Mouse (Mus musculus) midbrain, embryonic 10.5 days (tissue): Measurements from ENCODE around the gene Mgat3. TPM values are rescaled to one million over a fixed set of nuclear protein-coding genes. Genes with fewer than 3 reads are reported as not detected.

Experiments
- DNase-seq: peaks from one replicate; pipeline ENCODE4 v3.0.0-alpha.2; 2017; ENCODE audit warnings: low spot score
- H3K27ac ChIP-seq: fragments of 300-500 bp; sonication (generic); replicated peaks from 2 replicates; pipeline ENCODE4 v1.5.1; 2016; ENCODE audit warnings: mild to moderate bottlenecking
- H3K27me3 ChIP-seq: fragments of 300-500 bp; sonication (generic); 2 replicates; pipeline ENCODE4 v1.6.1; 2016; ENCODE audit warnings: low read depth, mild to moderate bottlenecking; ENCODE audit not compliant: poor library complexity, severe bottlenecking
- H3K36me3 ChIP-seq: fragments of 300-500 bp; sonication (generic); 2 replicates; pipeline ENCODE4 v1.6.1; 2016; ENCODE audit warnings: mild to moderate bottlenecking, moderate library complexity
- H3K4me1 ChIP-seq: fragments of 300-500 bp; sonication (generic); 2 replicates; pipeline ENCODE4 v1.6.1; 2016
- H3K4me3 ChIP-seq: fragments of 300-500 bp; sonication (generic); 2 replicates; pipeline ENCODE4 v1.5.1; 2016; ENCODE audit warnings: mild to moderate bottlenecking, moderate library complexity
- H3K9me3 ChIP-seq: fragments of 300-500 bp; sonication (generic); replicated peaks from 2 replicates; pipeline ENCODE4 v1.6.1; 2016; ENCODE audit warnings: mild to moderate bottlenecking
- WGBS: fragments of 180-500 bp; shearing (Covaris S2); methylation state at CpG from one replicate; pipeline ENCODE4 v1.1.7; 2016; 5-methylcytosine and 5-hydroxymethylcytosine counted together
- polyA plus RNA-seq: library from polyadenylated mRNA; unstranded; fragments of >200 nt; fragmentation: Nextera tagmentation; extraction: Ambion mirVana; gene quantifications from 2 replicates; pipeline ENCODE4 v1.2.1, GENCODE M21; 2016

Mgat3 gene
- polyA plus RNA-seq, 1 experiment from 2014 or later = 5.9 TPM

DNA sequence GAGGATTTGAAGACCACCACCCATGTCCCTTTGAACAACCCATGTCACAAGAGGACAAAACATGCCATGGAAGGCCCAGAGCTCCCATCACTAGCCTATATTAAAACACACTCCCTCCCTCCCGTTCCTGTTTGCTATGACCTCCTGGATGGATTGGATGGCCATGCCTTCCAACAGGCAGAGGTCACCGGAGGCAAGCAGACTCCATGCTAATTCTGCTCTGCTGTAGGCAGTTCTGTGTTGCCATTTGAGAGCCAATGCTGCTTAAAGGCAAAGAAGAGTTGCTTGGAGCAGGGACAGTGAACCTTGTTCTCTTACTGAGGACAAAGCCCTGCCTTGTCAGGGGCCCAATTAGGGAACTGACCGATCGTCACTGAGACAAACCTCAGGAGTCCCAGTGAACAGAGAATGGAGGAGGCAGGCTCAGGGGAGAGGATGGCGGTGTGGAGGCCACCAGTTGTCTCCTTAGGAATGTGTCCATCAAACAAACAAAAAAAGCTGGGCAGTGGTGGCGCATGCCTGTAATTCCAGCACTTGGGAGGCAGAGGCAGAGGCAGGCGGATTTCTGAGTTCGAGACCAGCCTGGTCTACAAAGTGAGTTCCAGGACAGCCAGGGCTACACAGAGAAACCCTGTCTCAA, 86.0 kb downstream of the Mgat3 start:
- no peaks in the 10 kb centered on the region for H3K27me3 ChIP-seq
- WGBS = 82% methylated on average over 8 of the region's 8 CpGs
- no peaks in the 10 kb centered on the region for H3K9me3 ChIP-seq
- no peak overlapping the region for H3K4me3 ChIP-seq
- H3K36me3 ChIP-seq = peaks cover 61% of the 10 kb centered on the region
- H3K4me1 ChIP-seq = peaks cover 53% of the 10 kb centered on the region
- no peak for DNase-seq
- no peak overlapping the region for H3K27ac ChIP-seq

DNA sequence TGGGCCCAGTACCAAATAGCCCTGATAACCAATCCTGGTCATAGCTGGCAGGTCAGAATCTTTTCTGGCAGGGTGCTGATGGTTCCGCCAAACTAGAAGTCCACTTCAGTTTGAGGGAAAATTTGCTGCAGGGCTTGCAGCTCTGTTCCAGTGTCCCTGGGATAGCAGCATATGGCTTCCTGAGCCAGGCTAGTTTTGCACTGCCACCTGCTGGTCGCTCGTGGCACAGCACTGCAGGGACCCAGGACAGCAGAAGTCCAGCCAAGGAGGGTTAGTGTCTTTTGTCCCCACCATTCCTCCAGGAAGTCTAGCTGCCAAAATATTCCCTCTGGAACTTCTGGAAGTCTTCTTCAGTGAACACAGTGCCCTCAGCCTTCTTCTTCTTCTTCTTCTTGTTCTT, 87.2 kb downstream of the Mgat3 start:
- H3K27ac ChIP-seq = no peak overlapping the region
- DNase-seq = peak; percentile 86
- no peak overlapping the region for H3K4me3 ChIP-seq
- H3K36me3 ChIP-seq = peaks cover 61% of the 10 kb centered on the region
- H3K4me1 ChIP-seq = peaks cover 52% of the 10 kb centered on the region
- no peaks in the 10 kb centered on the region for H3K27me3 ChIP-seq
- H3K9me3 ChIP-seq = no peaks in the 10 kb centered on the region
- WGBS = 22% methylated on average over 3 of the region's 3 CpGs

GRCm38 (mm10) chr15:80261100-80261499, 87.6 kb downstream of the Mgat3 start:
- Histone ChIP-seq H3K4me3 (no peak overlapping the region), H3K27me3 (no peaks in the 10 kb centered on the region)

DNA sequence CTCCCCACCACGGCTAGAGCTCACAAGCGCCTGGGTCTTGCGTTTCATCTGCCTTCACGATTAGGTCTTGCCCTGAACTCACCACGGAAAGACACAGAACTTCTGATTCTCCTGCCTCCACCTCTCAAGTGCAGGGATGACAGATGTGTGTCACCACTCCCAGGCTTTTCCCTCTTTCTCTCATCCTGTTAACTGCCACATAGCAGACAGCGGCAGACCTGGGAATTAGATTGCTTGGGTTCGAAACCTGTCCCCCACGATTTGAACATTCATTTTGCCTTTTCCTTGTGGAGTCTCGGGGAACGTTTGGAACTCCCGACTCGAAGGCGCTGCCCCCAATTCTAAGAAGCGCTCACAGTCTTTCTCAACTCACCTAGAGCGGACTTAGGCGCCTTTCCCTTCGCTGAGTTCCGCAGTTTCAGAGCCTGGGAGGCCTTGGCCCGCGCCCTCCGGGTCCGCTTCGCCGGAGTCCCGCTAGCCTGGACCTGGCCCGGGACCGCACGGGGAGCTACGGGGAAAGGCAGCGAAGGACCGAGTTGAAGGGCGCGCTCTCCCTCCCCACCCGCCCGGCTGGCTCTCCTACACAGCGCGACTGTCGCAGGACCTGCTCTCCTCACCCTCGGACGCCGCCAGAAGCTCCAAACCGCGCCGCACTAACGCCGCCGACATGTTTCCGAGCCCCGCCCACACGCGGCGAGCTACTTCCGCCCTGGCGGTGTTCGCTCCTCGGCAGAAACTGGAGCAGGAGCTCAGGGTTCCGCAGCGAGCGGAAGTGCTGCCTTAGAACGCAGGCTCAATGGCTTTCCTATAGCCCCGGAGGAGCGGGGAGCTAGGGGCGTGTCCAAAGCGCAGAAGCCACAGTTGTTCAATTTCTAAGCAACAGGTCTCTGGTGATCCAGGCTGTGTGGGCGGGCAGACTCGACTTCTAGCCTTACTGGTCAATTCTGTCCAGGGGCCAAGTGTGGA, 90.4 kb downstream of the Mgat3 start, which contains the start of gene Rps19bp1:
Gene Rps19bp1, minus strand, starts transcription at position 706 of the 966 bp plus-strand sequence.
- no peaks in the 10 kb centered on the region for H3K27me3 ChIP-seq
- H3K4me1 ChIP-seq = peaks cover 25% of the 10 kb centered on the region
- H3K9me3 ChIP-seq = peaks cover under 1% of the 10 kb centered on the region; the same call in 1 of the 2 replicates
- DNase-seq = peak; percentile 93
- H3K27ac ChIP-seq = peak within 1 kb of the TSS; percentile 87
- peak within 1 kb of the TSS; percentile 97 for H3K4me3 ChIP-seq
- WGBS = 2% methylated on average over 66 of the region's 66 CpGs
- peaks cover 30% of the 10 kb centered on the region for H3K36me3 ChIP-seq

More at GRCm38 (mm10) chr15:80261100-80261499, 87.6 kb downstream of the Mgat3 start:
- Histone ChIP-seq H3K36me3 (peaks cover 58% of the 10 kb centered on the region), H3K27ac (no peak overlapping the region), H3K4me1 (peaks cover 52% of the 10 kb centered on the region), H3K9me3 (no peaks in the 10 kb centered on the region)
- DNase-seq = no peak
- 90% methylated on average over 7 of the region's 7 CpGs for WGBS

Other genes with a start within 250 kb of the Mgat3 start
- 2.9 and 3.5 TPM in 2 replicates for gene Cbx7, start 202.6 kb upstream of the Mgat3 start, polyA plus RNA-seq
- 1.4 and 1.7 TPM in 2 replicates for gene Pdgfb, start 158.7 kb upstream of the Mgat3 start, polyA plus RNA-seq
- 7.3 and 7.7 TPM in 2 replicates for gene Syngr1, start 82.4 kb upstream of the Mgat3 start, polyA plus RNA-seq
- 866 and 996 TPM in 2 replicates for gene Rpl3, start 81.9 kb upstream of the Mgat3 start, polyA plus RNA-seq
- 40.0 and 48.9 TPM in 2 replicates for gene Tab1, start 40.6 kb upstream of the Mgat3 start, polyA plus RNA-seq
- gene Mief1, start 60.3 kb downstream of the Mgat3 start, polyA plus RNA-seq = 39.7 and 45.1 TPM in 2 replicates
- 5.0 and 6.8 TPM in 2 replicates for gene AC140267.1, start 62.1 kb downstream of the Mgat3 start, polyA plus RNA-seq
- 114 and 118 TPM in 2 replicates for gene Atf4, start 81.5 kb downstream of the Mgat3 start, polyA plus RNA-seq
- gene Rps19bp1, start 90.6 kb downstream of the Mgat3 start, polyA plus RNA-seq = 61.7 and 69.7 TPM in 2 replicates
- gene Cacna1i, start 113.5 kb downstream of the Mgat3 start, polyA plus RNA-seq = 0.01 TPM in 1 of 2 replicates, not detected in the other